8 mouse cellular contexts compared by ENCODE assay signal in the genomic region with DNA sequence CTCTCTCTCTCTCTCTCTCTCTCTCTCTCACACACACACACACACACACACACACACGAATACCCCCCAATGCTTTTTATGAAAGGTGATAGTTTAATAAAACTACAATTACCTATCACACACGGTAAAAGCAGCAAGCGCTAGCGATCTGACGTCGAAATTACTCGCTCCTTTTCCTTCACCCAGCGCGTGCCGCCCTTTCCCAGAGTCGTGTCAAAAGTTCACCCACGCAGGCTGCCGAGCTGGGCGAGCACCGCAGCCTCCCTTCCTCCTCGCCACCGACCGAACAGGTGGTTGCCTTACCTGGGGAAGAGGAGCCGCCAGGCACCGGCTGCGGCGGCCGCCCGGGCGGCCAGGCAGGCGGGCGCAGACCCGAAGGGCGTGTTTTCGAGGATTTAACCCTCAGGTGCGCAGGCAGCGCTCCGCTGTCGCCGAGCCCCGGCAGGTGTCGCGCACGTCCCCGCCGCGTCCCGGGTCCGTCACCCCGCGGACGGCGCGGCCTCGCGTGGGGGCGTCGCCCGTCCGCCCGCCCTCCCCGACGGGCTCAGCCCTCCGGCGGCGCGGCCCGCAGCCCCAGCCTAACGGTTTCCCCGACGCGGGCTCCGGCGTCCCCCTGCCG. TPM values are rescaled to one million over a fixed set of nuclear protein-coding genes. Genes with fewer than 3 reads are reported as not detected.
DNase-seq lines count a peak whose midpoint lies in the region; ATAC-seq and TF ChIP-seq lines count a peak whose summit lies in the region.

No protein-coding gene starts in this region.

- no peaks in the 10 kb centered on the region for H3K4me1 ChIP-seq in embryonic facial prominence, embryonic 11.5 days (ENCODE audit: control insufficient read depth, insufficient read depth, low read length)
- 0 out of 2 replicates have a peak, but pooled peaks cover 5% of the 10 kb centered on the region for H3K4me1 ChIP-seq in intestine, embryonic 16.5 days (ENCODE audit: control insufficient read depth, insufficient read depth, low read length)
- H3K4me1 ChIP-seq in lung, adult 2 months (ENCODE audit: control insufficient read depth, insufficient read depth, low read length), result peaks cover 3% of the 10 kb centered on the region; the same call in 1 of the 2 replicates

- no peaks in the 10 kb centered on the region for H3K9me3 ChIP-seq in embryonic facial prominence, embryonic 11.5 days (replicated peaks; ENCODE audit: control insufficient read depth, low read length)
- H3K9me3 ChIP-seq in intestine, embryonic 16.5 days (ENCODE audit: control insufficient read depth, low read length), result no peaks in the 10 kb centered on the region

- DNase-seq in layer of hippocampus, adult 11-12 months (ENCODE audit: low spot score), result peak; percentile 12
- DNase-seq in layer of hippocampus, postnatal 10 days (ENCODE audit: low spot score in 2 of 2), result no peak
- DNase-seq in NIH3T3 (ENCODE audit: low read depth), result peak; percentile 46
- DNase-seq in embryonic facial prominence, embryonic 11.5 days (ENCODE audit: low spot score), result peak; percentile 13
- DNase-seq in lung, adult 2 months, result no peak
- DNase-seq in Muller cell, postnatal 12 days (ENCODE audit: inconsistent ontology term), result no peak

- H3K27ac ChIP-seq in embryonic facial prominence, embryonic 11.5 days (replicated peaks; ENCODE audit: low read depth, low read length), result peak overlapping the region; percentile 52; the same call in 1 of the 2 replicates
- peak overlapping the region; percentile 94 for H3K27ac ChIP-seq in intestine, embryonic 16.5 days (ENCODE audit: low read length)

- peak overlapping the region; percentile 92 for H3K9ac ChIP-seq in embryonic facial prominence, embryonic 11.5 days (replicated peaks; ENCODE audit: low read length)
- peak overlapping the region; percentile 97 for H3K9ac ChIP-seq in intestine, embryonic 16.5 days (ENCODE audit: low read depth, low read length)

- no peak for TF ChIP-seq POLR2A in lung, adult 2 months (IDR thresholded peaks at IDR 0.05; ENCODE audit: borderline replicate concordance, extremely low read depth, low read depth, low read length)

- TF ChIP-seq CTCF in lung, adult 2 months (IDR thresholded peaks at IDR 0.05; ENCODE audit: insufficient read depth, low read length), result no peak

- H3K36me3 ChIP-seq in embryonic facial prominence, embryonic 11.5 days (replicated peaks; ENCODE audit: control insufficient read depth, insufficient read depth, low read depth, low read length), result no peaks in the 10 kb centered on the region
- no peaks in the 10 kb centered on the region for H3K36me3 ChIP-seq in intestine, embryonic 16.5 days (ENCODE audit: control insufficient read depth, insufficient read depth, low read length)

- peak overlapping the region; percentile 86 for H3K4me2 ChIP-seq in embryonic facial prominence, embryonic 11.5 days (ENCODE audit: low read depth, low read length)
- peak overlapping the region; percentile 82 for H3K4me2 ChIP-seq in intestine, embryonic 16.5 days (ENCODE audit: low read depth, low read length)

- under 1% methylated on average over 57 of the region's 70 CpGs for WGBS in embryonic facial prominence, embryonic 11.5 days
- under 1% methylated on average over 69 of the region's 70 CpGs for WGBS in intestine, embryonic 16.5 days
- under 1% methylated on average over 70 of the region's 70 CpGs for WGBS in lung, adult 2 months

- H3K4me3 ChIP-seq in embryonic facial prominence, embryonic 11.5 days (ENCODE audit: low read depth, low read length), result peak overlapping the region; percentile 86
- H3K4me3 ChIP-seq in intestine, embryonic 16.5 days (ENCODE audit: low read length), result peak overlapping the region; percentile 93
- H3K4me3 ChIP-seq in lung, adult 2 months (replicated peaks; ENCODE audit: extremely low read depth, low read depth, low read length), result peak overlapping the region; percentile 90

- H3K27me3 ChIP-seq in embryonic facial prominence, embryonic 11.5 days (ENCODE audit: control insufficient read depth, insufficient read depth, low read length), result peaks cover 5% of the 10 kb centered on the region; the same call in 1 of the 2 replicates
- no peaks in the 10 kb centered on the region for H3K27me3 ChIP-seq in intestine, embryonic 16.5 days (replicated peaks; ENCODE audit: control insufficient read depth, insufficient read depth, low read length)

- no peak; the same call in none of the 2 replicates for ATAC-seq in embryonic facial prominence, embryonic 11.5 days (replicated peaks; ENCODE audit: insufficient number of reproducible peaks, low FRiP score, low TSS enrichment, low read depth)
- peak; percentile 88 for ATAC-seq in intestine, embryonic 16.5 days
- ATAC-seq in neutrophil, adult 5-6 weeks (ENCODE audit: extremely low read depth, insufficient number of reproducible peaks, low FRiP score, poor library complexity, severe bottlenecking), result peak; percentile 59

RNA-seq across cellular contexts. Expression of a gene that starts 0.6 kb away (rescaled TPM):
- total RNA-seq in layer of hippocampus, postnatal 10 days (2021), result 10 to 100 TPM; 45.8 to 46.0 TPM
- 39.7 and 40.2 TPM in 2 replicates for polyA plus RNA-seq in embryonic facial prominence, embryonic 11.5 days (2014; fragmentation: Nextera tagmentation; extraction: Ambion mirVana)
- 41.6 and 42.4 TPM in 2 replicates for polyA plus RNA-seq in intestine, embryonic 16.5 days (2015; fragmentation: Nextera tagmentation; extraction: Ambion mirVana)
- 26.0 and 37.9 TPM in 2 replicates for polyA plus RNA-seq in lung, adult 2 months (2012; rRNA removed)
- total RNA-seq in neutrophil, adult 5-6 weeks (2017), result 70.4 and 72.5 TPM in 2 replicates

Comparison
In these comparisons a context has a peak if more than half of its experiments do, and no peak if none do; other contexts are left out.
1. DNase-seq: peak in layer of hippocampus, adult 11-12 months (single experiment), NIH3T3 (single experiment) and embryonic facial prominence, embryonic 11.5 days (single experiment); none in layer of hippocampus, postnatal 10 days (0 of 2), lung, adult 2 months (single experiment) and Muller cell, postnatal 12 days (single experiment).
2. Peak in every context shown above with its lines, with median percentiles within 50 percentile points of each other: H3K4me3 ChIP-seq.